Mouse (Mus musculus) lung, embryonic 16.5 days (tissue): Measurements from ENCODE around the gene Disp2. TPM values are rescaled to one million over a fixed set of nuclear protein-coding genes. Genes with fewer than 3 reads are reported as not detected.

Source experiments
- ATAC-seq: fragments of 200-750 bp; cut with Nextera tagmentation; 2 replicates; pipeline ENCODE4 v1.8.0; 2017; ENCODE audit warnings: low read depth, mild to moderate bottlenecking, moderate library complexity
- H3K27ac ChIP-seq: fragments of 300-500 bp; sonication (generic); 2 replicates; pipeline ENCODE4 v1.5.1; 2014; ENCODE audit warnings: mild to moderate bottlenecking, control low read depth, low read length
- H3K27me3 ChIP-seq: fragments of 300-500 bp; sonication (generic); 2 replicates; pipeline ENCODE4 v1.6.1; 2014; ENCODE audit warnings: low read depth, low read length, mixed read lengths; ENCODE audit not compliant: control insufficient read depth, insufficient read depth
- H3K36me3 ChIP-seq: fragments of 300-500 bp; sonication (generic); 2 replicates; pipeline ENCODE4 v1.6.1; 2014; ENCODE audit warnings: low read length; ENCODE audit not compliant: control insufficient read depth, insufficient read depth
- H3K4me1 ChIP-seq: fragments of 300-500 bp; sonication (generic); replicated peaks from 2 replicates; pipeline ENCODE4 v1.6.1; 2014; ENCODE audit warnings: low read length, mixed read lengths; ENCODE audit not compliant: control insufficient read depth, insufficient read depth
- H3K4me2 ChIP-seq: fragments of 300-500 bp; sonication (generic); 2 replicates; pipeline ENCODE4 v1.6.1; 2014; ENCODE audit warnings: low read depth, low read length, control low read depth
- H3K4me3 ChIP-seq: fragments of 300-500 bp; sonication (generic); 2 replicates; pipeline ENCODE4 v1.5.1; 2014; ENCODE audit warnings: mild to moderate bottlenecking, low read length, control low read depth
- H3K9ac ChIP-seq: fragments of 300-500 bp; sonication (generic); 2 replicates; pipeline ENCODE4 v1.6.1; 2014; ENCODE audit warnings: low read length, control low read depth
- H3K9me3 ChIP-seq: fragments of 300-500 bp; sonication (generic); 2 replicates; pipeline ENCODE4 v1.6.1; 2016; ENCODE audit warnings: low read length; ENCODE audit not compliant: control insufficient read depth
- WGBS: fragments of 180-500 bp; shearing (Covaris S2); extraction: QIAGEN DNeasy Blood & Tissue Kit; methylation state at CpG from one replicate; pipeline ENCODE4 v1.1.7; 2014; 5-methylcytosine and 5-hydroxymethylcytosine counted together
- polyA plus RNA-seq: library from polyadenylated mRNA; unstranded; fragments of >200 nt; fragmentation: Nextera tagmentation; extraction: Ambion mirVana; gene quantifications from 2 replicates; pipeline ENCODE4 v1.2.1, GENCODE M21; 2015

Gene Disp2
- polyA plus RNA-seq, 1 experiment from 2014 or later = 0.65 TPM

DNA sequence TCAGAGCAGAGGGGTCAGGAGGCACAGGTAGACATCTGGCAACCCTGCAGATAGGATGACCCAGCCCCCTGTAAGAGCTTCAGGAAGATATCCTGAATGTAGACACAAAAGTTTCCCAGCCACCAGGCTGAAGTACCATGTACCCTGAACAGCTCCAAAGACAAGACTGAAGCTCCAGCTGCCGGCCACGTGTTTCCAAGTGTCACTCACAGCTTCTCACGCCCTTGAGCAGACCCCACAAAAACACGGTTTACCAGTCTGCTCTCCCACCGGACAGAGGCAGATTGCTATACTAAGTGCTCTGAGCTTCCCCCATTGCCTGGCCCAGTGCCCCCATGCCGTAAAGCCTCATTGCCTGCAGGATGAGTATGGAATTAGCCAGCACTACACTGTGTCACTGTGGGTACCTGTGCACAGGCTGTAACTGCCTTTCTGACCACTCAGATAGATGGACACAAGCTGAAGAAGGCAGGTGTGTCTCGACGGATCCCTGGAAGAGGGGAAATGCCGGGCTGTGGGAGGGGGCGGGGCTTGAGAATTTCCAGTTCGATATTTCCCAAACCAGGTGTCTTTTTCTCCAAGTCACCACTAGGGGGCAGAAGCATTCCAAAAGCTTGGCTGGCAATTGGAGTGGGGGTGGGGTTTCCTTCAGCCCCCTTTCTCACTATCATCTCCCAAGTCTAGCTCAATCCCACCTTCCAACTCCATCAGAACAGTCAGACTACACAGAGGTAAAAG is 15.3 kb upstream of the Disp2 start:
- no peaks in the 10 kb centered on the region for H3K27me3 ChIP-seq
- H3K36me3 ChIP-seq = no peaks in the 10 kb centered on the region
- no peaks in the 10 kb centered on the region for H3K9me3 ChIP-seq
- H3K27ac ChIP-seq = peak overlapping the region; percentile 63
- no peak for ATAC-seq
- H3K4me1 ChIP-seq = peaks cover 37% of the 10 kb centered on the region
- WGBS = 17% methylated on average over 11 of the region's 11 CpGs
- peak overlapping the region; percentile 11; the same call in 1 of the 2 replicates for H3K9ac ChIP-seq
- no peak overlapping the region for H3K4me3 ChIP-seq
- no peak overlapping the region for H3K4me2 ChIP-seq

DNA sequence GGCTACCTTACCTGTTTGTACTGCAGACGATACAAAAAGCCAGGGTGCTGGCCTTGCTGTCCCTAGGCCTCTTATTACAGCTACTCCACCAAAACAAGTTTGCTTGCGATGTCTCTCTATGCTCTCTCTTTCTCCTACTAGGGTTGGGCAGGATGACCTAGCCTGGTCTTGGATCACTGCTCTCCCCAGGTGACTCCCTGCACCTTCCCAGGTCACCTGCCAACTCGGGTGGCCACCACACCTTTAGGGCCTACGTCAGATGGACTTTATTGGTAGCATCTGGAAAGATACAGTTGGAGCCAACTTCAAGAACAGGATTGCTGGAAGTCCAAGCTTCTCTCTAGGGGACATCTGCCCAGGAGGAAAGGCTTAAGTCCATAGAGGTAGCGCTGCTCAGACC is 14.6 kb upstream of the Disp2 start:
- no peaks in the 10 kb centered on the region for H3K36me3 ChIP-seq
- H3K4me3 ChIP-seq = no peak overlapping the region
- peaks cover 3% of the 10 kb centered on the region; the same call in 1 of the 2 replicates for H3K9me3 ChIP-seq
- 85% methylated on average over 5 of the region's 5 CpGs for WGBS
- H3K9ac ChIP-seq = no peak overlapping the region
- H3K27me3 ChIP-seq = no peaks in the 10 kb centered on the region
- no peak for ATAC-seq
- H3K4me1 ChIP-seq = peaks cover 35% of the 10 kb centered on the region
- H3K4me2 ChIP-seq = no peak overlapping the region
- H3K27ac ChIP-seq = no peak overlapping the region

DNA sequence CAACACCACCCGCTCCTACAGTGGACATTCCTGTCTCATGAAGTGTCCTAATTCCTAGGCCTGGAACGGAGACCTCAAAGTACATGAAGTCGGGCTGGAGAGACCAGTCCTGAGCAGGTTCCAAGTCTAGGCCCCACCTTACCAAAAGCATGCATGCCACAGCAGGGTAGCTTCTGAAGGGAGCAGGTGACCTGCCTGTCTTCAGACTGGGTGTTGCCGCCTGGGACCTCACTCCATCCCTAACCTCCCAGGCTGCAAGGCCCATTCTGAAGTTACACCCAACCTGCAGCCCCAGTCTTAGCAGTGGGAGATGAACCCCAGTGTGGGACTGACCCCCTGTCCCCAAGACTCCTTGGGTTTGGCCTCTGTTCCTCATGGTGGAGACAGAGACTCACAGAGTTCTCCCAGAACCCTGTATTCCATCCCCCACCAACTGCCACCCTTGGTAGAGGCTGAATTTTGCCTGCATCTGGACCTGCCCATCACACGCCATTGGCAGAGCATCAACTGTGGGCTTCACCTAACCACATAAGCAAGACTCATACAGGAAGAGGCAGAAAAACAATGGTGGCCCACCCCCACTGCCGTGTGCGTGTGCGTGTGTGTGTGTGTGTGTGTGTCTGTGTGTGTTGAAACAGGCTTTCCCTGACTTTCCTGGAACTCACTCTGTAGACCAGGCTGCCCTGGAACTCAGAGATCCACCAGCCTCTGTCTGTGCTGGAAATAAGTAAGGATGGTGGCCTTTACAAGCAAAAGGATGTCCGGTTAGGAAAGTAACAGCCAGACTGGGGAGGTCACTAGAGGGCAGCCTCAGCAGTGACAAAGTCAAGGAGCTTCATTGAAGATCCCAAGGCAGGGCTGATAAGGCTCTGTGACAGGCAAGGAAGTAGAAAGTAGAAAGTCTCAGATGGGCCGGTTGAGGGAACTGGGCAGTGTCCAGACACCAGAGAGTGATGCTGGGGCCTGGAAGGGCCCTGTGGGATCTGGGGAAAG is 13.2 kb upstream of the Disp2 start:
- H3K9me3 ChIP-seq = peaks cover 3% of the 10 kb centered on the region; the same call in 1 of the 2 replicates
- no peak for ATAC-seq
- no peaks in the 10 kb centered on the region for H3K36me3 ChIP-seq
- no peaks in the 10 kb centered on the region for H3K27me3 ChIP-seq
- peaks cover 26% of the 10 kb centered on the region for H3K4me1 ChIP-seq
- H3K4me3 ChIP-seq = no peak overlapping the region
- no peak overlapping the region for H3K4me2 ChIP-seq
- 60% methylated on average over 10 of the region's 10 CpGs for WGBS
- H3K27ac ChIP-seq = no peak overlapping the region
- H3K9ac ChIP-seq = no peak overlapping the region

- no peak within 1 kb of the TSS for H3K9ac ChIP-seq
- no peak within 1 kb of the TSS for H3K27ac ChIP-seq
- WGBS = 74% methylated on average over 6 of the region's 6 CpGs
- H3K9me3 ChIP-seq = peaks cover 3% of the 10 kb centered on the region; the same call in 1 of the 2 replicates
- H3K4me3 ChIP-seq = no peak within 1 kb of the TSS
- ATAC-seq = peak; percentile 64
- H3K4me2 ChIP-seq = no peak within 1 kb of the TSS
- no peaks in the 10 kb centered on the region for H3K27me3 ChIP-seq
- H3K36me3 ChIP-seq = no peaks in the 10 kb centered on the region
- H3K4me1 ChIP-seq = peaks cover 11% of the 10 kb centered on the region; the same call in 1 of the 2 replicates
Observed at GRCm38 (mm10) chr2:118772158-118772874, 7.2 kb upstream of the Disp2 start, which contains the start of gene Phgr1. TSS of gene Phgr1 (plus strand) at chr2:118772769.

DNA sequence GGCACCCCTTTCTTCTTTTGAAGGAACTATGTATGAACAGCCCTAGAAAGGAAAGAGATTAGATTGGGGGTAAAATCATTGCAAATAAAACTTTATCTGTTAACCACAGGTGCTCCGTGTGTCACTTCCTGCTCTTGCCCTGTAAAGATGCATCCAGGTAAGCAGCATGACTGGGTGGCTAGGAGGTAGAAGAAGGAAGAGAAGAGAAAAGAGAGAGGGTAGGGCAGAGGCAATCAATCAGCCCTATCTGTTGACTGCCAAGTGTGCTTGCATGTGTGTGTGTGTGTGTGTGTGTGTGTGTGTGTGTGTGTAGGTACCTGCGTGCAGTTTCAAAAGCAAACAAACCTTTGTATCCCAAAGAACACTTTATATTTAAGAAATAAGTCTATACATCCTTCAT is 5.0 kb upstream of the Disp2 start:
- Histone ChIP-seq H3K4me2 (no peak overlapping the region), H3K27ac (no peak overlapping the region), H3K9me3 (peaks cover 1% of the 10 kb centered on the region; the same call in 1 of the 2 replicates), H3K27me3 (no peaks in the 10 kb centered on the region), H3K4me3 (no peak overlapping the region), H3K4me1 (peaks cover 14% of the 10 kb centered on the region), H3K36me3 (no peaks in the 10 kb centered on the region), H3K9ac (no peak overlapping the region)
- WGBS = 65% methylated on average over 2 of the region's 2 CpGs
- ATAC-seq = no peak

DNA sequence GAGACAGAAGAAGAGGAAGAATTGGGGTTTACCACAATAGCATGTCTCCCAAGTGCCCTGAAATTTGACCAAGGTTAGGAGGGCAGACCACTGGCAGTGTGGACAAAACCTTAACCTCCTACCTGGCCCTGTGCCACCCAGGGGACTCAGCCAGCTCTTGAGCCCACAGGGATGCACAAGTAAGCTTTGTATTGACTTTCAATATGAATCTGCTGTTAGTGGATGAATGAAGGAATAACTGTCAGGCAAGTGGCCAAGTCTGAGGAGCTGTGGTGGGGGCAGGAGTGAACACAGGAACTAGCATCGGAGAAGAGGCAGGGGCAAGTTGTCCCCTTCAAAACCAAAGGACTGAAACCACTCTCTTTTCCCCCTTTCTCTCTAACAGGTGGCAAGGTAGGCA is 4.1 kb upstream of the Disp2 start:
- H3K9me3 ChIP-seq = no peaks in the 10 kb centered on the region
- peaks cover 18% of the 10 kb centered on the region for H3K4me1 ChIP-seq
- H3K27ac ChIP-seq = peak overlapping the region; percentile 34
- no peak overlapping the region for H3K9ac ChIP-seq
- no peak overlapping the region for H3K4me2 ChIP-seq
- WGBS = 14% methylated on average over 1 of the region's 1 CpGs
- H3K36me3 ChIP-seq = no peaks in the 10 kb centered on the region
- no peaks in the 10 kb centered on the region for H3K27me3 ChIP-seq
- 0 out of 2 replicates have a peak, but pooled peaks have one; percentile 23 for ATAC-seq
- no peak overlapping the region for H3K4me3 ChIP-seq

GRCm38 (mm10) chr2:118775846-118776245 is 3.7 kb upstream of the Disp2 start:
- Histone ChIP-seq H3K36me3 (no peaks in the 10 kb centered on the region), H3K4me3 (no peak overlapping the region), H3K4me1 (peaks cover 18% of the 10 kb centered on the region), H3K9me3 (no peaks in the 10 kb centered on the region), H3K27ac (peak overlapping the region; percentile 34), H3K4me2 (no peak overlapping the region), H3K27me3 (no peaks in the 10 kb centered on the region), H3K9ac (no peak overlapping the region)
- peak; percentile 27; the same call in 1 of the 2 replicates for ATAC-seq
- 34% methylated on average over 3 of the region's 4 CpGs for WGBS

DNA sequence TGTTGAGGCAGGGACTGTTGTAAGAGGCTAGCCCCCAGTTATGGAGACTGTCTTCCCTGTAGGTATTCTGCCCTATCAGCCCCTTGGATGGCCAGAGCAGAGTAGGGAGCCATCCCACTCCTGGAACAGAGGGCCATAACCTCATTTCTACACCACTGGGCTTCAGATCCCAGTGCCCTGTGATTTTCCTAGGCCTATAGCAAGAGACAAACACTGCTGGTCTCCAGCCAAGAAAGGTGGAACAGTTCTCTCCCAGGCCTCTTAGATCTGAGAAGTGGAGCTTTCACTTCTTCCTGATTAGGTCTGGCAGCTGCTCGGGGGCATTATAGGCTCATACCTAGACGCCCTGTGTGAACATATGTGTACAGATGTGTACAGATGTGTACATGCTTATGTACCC is 3.2 kb upstream of the Disp2 start:
- 65% methylated on average over 2 of the region's 2 CpGs for WGBS
- no peak for ATAC-seq
- no peak overlapping the region for H3K4me3 ChIP-seq
- H3K27ac ChIP-seq = peak overlapping the region; percentile 34
- H3K27me3 ChIP-seq = no peaks in the 10 kb centered on the region
- no peaks in the 10 kb centered on the region for H3K36me3 ChIP-seq
- H3K9me3 ChIP-seq = no peaks in the 10 kb centered on the region
- H3K9ac ChIP-seq = no peak overlapping the region
- H3K4me2 ChIP-seq = no peak overlapping the region
- peaks cover 18% of the 10 kb centered on the region for H3K4me1 ChIP-seq
